Mouse (Mus musculus) thymus, postnatal 25 days (tissue): Measurements from ENCODE around the gene Olfr697.
"Not testable (repeated sequence)": the region's sequence is repeated elsewhere in the genome, so short reads cannot be mapped to it uniquely, and the experiment has no call there.

Source experiments
- DNase-seq: peaks from one replicate; pipeline ENCODE4 v3.0.0; 2022

The Olfr697 gene

GRCm38 (mm10) chr7:106742343-106742742, at the start of gene Olfr697:
TSS of gene Olfr697 (minus strand) at chr7:106742443.
- no peak for DNase-seq

GRCm38 (mm10) chr7:106788330-106788729, 46.1 kb upstream of the Olfr697 start:
- DNase-seq: no peak

DNA sequence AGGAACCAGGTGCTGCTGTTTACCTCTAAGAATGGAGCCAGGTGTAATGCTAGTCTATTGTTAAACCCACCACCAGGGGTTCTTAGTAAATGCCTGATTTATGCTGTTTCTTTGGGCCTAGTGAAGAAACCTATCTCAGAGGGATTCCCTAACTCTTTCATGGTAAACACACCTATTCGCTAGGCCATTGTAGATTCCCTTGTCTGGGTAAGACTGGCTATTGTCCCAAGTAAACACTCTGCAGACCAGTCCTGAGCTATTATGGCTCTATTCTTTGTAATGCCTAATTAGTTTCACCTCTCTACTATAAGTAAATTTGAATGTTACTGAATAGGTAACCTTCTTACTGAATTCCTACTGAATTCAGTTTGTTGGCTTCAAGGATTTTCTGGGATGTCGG, 18.8 kb upstream of the Olfr697 start:
- not testable (repeated sequence) for DNase-seq

GRCm38 (mm10) chr7:106758800-106759199, 16.6 kb upstream of the Olfr697 start:
- DNase-seq: no peak

- no peak for DNase-seq
Observed at GRCm38 (mm10) chr7:106755297-106755696, 13.1 kb upstream of the Olfr697 start, which contains the start of gene Olfr698. TSS of gene Olfr698 (minus strand) at chr7:106755397.

DNA sequence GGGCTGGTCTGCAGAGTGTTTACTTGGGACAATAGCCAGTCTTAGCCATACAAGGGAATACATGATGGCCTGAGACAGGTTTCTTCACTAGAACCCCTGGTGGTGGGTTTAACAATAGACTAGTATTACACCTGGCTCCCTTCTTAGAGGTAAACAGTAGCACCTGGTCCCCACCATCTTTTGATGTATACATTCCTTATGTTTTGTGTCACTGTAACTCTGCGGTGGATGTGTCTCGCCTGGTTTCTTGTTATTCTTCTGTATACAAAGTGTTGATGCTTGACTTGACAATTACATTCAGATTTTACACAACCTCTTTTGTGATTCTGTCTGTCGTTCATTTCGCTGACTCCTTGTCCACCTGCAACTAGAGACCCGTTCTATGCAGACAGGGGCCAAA, 3.6 kb upstream of the Olfr697 start:
- no peak for DNase-seq

DNA sequence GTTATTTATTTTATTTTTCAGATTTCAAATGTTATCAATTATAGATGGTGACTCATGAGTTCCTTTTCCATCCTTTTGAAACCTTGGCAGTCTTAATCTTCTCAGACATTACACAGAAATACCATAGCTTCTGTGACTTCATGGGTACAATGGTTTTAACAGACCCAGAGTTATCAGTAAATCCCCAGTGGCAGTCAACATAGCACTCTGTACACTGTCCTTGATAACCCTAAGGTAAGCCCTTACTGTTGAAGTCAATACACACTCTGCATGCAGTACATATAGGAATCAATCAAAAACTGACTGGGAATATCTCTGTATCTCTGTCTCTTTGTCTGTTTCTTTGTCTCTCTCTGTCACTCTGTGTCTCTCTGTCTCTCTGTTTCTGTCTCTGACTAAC, 5.2 kb downstream of the Olfr697 start:
- DNase-seq: no peak

- DNase-seq: no peak
Observed at GRCm38 (mm10) chr7:106733717-106734116, 8.5 kb downstream of the Olfr697 start.

GRCm38 (mm10) chr7:106725654-106726053, 16.6 kb downstream of the Olfr697 start:
- DNase-seq: not testable (repeated sequence)

DNA sequence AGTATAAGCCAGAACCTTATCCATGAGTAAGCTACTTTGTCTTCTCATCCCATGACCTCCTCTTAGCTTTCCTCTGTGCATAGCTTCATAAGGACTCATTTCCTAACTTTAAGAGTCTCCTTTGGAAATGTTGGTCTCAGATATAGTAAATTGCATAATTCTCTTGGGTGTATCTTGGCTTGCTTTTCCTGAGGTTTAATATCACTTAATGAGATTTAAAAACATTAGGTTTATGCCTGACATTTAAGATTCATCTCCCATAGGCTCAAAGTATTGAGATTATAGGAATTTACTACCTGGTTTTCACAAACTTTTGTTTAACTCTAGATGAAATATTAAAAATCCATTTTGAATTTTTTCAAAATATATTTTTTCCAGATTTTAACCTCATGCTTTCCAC, 25.9 kb downstream of the Olfr697 start, which contains the start of gene Olfr695:
TSS of gene Olfr695 (minus strand) at position 101 of the 400 bp plus-strand sequence.
- DNase-seq: no peak

DNA sequence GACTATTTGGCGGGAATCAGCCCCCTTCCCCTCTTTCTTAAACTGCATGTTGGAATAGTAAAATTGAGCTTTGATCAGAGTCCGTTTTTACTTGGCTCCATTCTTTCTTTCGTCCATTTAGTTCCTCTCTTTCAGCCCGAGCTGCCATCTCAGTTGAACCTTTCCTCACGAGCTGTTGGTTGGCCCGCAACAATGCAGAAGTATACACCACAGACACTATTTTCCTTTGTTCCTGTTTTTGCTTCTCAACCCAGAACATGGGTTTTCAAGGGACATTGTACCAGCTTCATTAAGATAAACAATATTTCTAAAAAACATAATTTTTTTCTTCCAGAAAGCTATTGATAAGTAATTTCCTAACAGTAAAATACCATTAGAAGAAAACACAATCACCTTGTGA, 30.8 kb downstream of the Olfr697 start:
- DNase-seq: no peak

DNA sequence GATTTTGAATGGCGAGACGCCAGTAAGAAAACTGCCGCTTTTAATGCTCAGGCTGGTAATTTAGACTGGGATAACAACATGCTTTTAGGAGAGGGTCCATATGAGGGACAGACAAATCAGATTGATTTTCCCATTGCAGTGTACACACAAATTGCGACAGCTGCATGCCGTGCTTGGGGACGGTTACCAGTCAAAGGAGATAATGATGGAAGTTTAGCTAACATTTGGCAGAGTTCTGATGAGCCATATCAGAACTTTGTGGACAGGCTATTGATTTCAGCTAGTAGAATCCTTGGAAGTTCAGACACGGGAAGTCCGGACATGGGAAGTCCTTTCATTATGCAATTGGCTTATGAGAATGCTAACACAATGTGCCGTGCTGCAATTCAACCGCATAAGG, 34.5 kb downstream of the Olfr697 start:
- DNase-seq: not testable (repeated sequence)

GRCm38 (mm10) chr7:106696891-106697290, 45.4 kb downstream of the Olfr697 start:
- no peak for DNase-seq

DNA sequence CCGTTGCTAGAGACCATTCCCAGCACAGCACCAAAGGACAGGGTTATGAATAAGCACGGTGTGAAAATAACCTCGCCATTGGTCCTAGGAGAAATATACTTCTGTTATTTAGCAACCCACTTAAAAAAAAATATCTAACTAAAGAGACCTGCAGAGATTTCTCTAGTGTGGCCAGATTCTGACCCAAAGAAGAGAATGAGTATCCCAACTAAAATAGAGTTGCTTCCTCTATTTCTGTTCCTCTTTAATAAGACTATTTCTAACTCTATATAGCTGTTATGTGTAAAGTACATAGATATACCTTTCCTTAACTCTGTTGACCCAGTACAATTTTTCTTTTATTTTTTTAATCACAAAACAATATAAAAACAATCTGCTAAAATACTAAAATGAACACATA, 49.3 kb downstream of the Olfr697 start:
- DNase-seq: no peak

- no peak for DNase-seq
Observed at GRCm38 (mm10) chr7:106691714-106692113, 50.5 kb downstream of the Olfr697 start, which contains the start of gene Olfr694. TSS of gene Olfr694 (minus strand) at chr7:106691814.
